Mouse (Mus musculus) heart, adult 2 months (tissue): Measurements from ENCODE around the gene Kif3a. TPM values are rescaled to one million over a fixed set of nuclear protein-coding genes. Genes with fewer than 3 reads are reported as not detected.

Experiments
- DNase-seq, 2 experiments: peaks; one replicate each; pipeline ENCODE4 v3.0.0; 2021
- H3K27ac ChIP-seq: fragments of 200-600 bp; 2 replicates; pipeline ENCODE4 v1.8.1; 2022
- H3K27me3 ChIP-seq: fragments of 200-500 bp; 2 replicates; pipeline ENCODE4 v1.6.1; 2012; ENCODE audit warnings: mild to moderate bottlenecking, low read length, inconsistent platforms, mixed read lengths; ENCODE audit not compliant: control insufficient read depth, insufficient read depth
- H3K36me3 ChIP-seq: fragments of 200-500 bp; 2 replicates; pipeline ENCODE4 v1.6.1; 2012; ENCODE audit warnings: low read length, inconsistent platforms; ENCODE audit not compliant: control insufficient read depth, insufficient read depth
- H3K4me1 ChIP-seq: fragments of 200-500 bp; 2 replicates; pipeline ENCODE4 v1.6.1; 2011; ENCODE audit warnings: low read length; ENCODE audit not compliant: control insufficient read depth, insufficient read depth
- H3K4me3 ChIP-seq: fragments of 200-600 bp; 2 replicates; pipeline ENCODE4 v1.8.1; 2022
- H3K79me2 ChIP-seq: fragments of 200-500 bp; replicated peaks from 2 replicates; pipeline ENCODE4 v1.6.1; 2012; ENCODE audit warnings: mild to moderate bottlenecking, inconsistent platforms, low read length, moderate library complexity, mixed read lengths; ENCODE audit not compliant: control insufficient read depth, insufficient read depth
- H3K9ac ChIP-seq: fragments of 200-500 bp; 2 replicates; pipeline ENCODE4 v1.6.1; 2012; ENCODE audit warnings: low read depth, mild to moderate bottlenecking, control low read depth, inconsistent platforms, low read length, mixed read lengths
- CTCF ChIP-seq: fragments of 200-600 bp; IDR thresholded peaks from 2 replicates; pipeline ENCODE4 v1.8.1; 2022; ENCODE audit warnings: antibody characterized with exemption, mild to moderate bottlenecking, moderate library complexity
- EP300 ChIP-seq: fragments of 200-500 bp; IDR thresholded peaks from 2 replicates; pipeline ENCODE4 v1.6.1; 2011; ENCODE audit warnings: low read depth, low read length, control low read depth; ENCODE audit not compliant: insufficient read depth
- POLR2A ChIP-seq: fragments of 200-500 bp; IDR thresholded peaks from 2 replicates; pipeline ENCODE4 v1.6.1; 2011; ENCODE audit warnings: mild to moderate bottlenecking, low read depth, low read length, control low read depth; ENCODE audit not compliant: insufficient read depth
- WGBS: fragments of 180-500 bp; shearing (Covaris S2); methylation state at CpG from one replicate; pipeline ENCODE4 v1.1.7; 2018; 5-methylcytosine and 5-hydroxymethylcytosine counted together
- intact Hi-C: fragments of 180-260 bp; cut with DNase I; formaldehyde crosslinking; loops from one replicate; pipeline ENCODE4 v1.15.1; 2025
- polyA plus RNA-seq: library from polyadenylated mRNA; depleted of rRNA; stranded (reverse); fragments of >200 nt; gene quantifications from 2 replicates; pipeline ENCODE4 v1.2.3, GENCODE M21; 2012
- total RNA-seq, 2 experiments: library from RNA; stranded (reverse); gene quantifications; 2 replicates each; pipeline ENCODE4 v1.2.3; 2021

The Kif3a gene
- total and polyA plus RNA-seq, 3 experiments = 4.9 to 8.2 (median 7.9) TPM

DNA sequence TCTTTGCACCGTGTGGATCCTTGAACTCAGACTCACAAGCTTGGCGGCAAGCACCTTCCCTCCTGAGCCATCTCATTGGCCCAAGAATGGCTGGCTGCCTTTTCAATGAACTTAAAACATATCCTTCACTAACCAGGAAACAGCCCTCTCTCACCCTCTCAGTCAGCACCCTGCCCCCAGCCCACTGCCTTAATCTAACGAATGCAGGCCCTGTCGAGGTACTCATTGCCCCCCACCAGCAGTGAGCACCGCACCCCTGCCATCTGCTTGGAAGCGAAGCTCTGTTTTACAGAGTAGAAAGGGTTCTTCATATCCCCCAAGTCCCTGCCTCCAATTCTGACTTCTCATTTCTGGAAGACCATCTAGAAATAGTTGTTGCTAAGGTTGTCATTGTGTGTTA, 52.2 kb downstream of the Kif3a start:
- DNase-seq = no peak
- H3K4me1 ChIP-seq = no peaks in the 10 kb centered on the region
- H3K27ac ChIP-seq = no peak overlapping the region
- H3K27me3 ChIP-seq = no peaks in the 10 kb centered on the region
- intact Hi-C loops = no loop called here
- WGBS = 69% methylated on average over 6 of the region's 6 CpGs
- no peaks in the 10 kb centered on the region for H3K79me2 ChIP-seq
- H3K9ac ChIP-seq = no peak overlapping the region
- no peak for TF ChIP-seq POLR2A
- no peak for TF ChIP-seq CTCF
- TF ChIP-seq EP300 = no peak
- no peak overlapping the region for H3K4me3 ChIP-seq
- H3K36me3 ChIP-seq = no peaks in the 10 kb centered on the region

DNA sequence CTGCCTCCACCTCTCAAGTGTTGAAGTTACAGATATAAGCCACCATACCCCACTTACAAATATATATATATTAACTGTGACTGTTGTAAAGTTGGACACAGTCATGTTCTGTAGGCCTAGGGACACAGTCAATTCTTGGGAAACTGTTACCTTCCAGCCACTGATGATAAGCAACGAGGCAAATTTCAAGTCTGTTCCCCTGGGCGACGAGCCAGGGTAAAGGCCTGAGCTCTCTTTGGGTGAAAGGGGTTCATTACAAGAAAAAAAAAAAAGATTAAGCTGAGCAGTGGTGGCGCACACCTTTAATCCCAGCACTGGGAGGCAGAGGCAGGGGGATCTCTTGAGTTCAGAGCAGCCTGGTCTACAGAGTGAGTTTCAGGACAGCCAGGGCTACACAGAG, 52.9 kb downstream of the Kif3a start:
- Histone ChIP-seq H3K27ac (no peak overlapping the region), H3K27me3 (no peaks in the 10 kb centered on the region), H3K36me3 (no peaks in the 10 kb centered on the region), H3K4me3 (no peak overlapping the region), H3K4me1 (no peaks in the 10 kb centered on the region), H3K9ac (no peak overlapping the region), H3K79me2 (no peaks in the 10 kb centered on the region)
- intact Hi-C loops = no loop called here
- WGBS = 81% methylated on average over 4 of the region's 4 CpGs
- TF ChIP-seq CTCF (no peak), EP300 (no peak), POLR2A (no peak)
- DNase-seq = no peak

DNA sequence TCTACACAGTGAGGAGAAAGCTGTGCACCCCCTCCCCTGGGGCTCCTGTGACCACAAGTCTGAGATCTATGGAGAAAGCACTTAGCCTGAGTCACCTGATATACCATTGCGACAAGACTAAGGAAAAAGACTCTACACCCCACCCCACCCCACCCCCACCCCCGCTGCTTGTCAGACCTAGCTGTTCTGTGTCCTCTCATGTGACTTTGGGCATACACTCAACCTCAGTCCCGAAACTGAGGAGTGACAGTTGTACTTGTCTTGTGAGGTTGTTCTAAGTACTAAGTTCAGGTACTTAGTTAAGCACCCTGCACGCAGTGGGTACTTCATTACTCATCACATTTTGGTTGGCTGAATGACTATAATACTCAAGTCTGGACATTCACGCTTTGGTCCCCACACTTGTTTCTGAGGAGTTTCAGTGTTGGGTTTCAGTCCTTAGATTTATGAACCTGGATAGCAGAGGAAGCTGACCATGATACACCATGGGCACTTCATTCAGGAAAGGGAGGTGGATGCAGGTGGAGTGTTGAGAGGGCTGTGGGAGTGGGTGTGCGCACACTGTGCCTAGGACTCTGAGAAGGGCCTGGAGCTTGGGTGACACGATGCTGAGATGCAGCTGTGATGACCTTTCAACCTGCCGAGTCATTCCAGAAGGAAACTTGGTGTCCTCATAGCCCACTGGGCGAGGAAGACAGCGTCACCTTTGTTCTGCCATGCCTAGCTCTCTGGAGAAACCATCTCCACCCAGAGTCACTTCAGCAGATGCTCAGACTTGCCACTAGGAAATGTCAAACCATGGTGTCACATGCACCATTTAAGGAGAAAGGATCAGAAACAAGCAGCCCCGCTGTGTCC, 54.6 kb downstream of the Kif3a start:
- Histone ChIP-seq H3K27ac (no peak overlapping the region), H3K27me3 (no peaks in the 10 kb centered on the region), H3K4me1 (no peaks in the 10 kb centered on the region), H3K79me2 (no peaks in the 10 kb centered on the region), H3K36me3 (no peaks in the 10 kb centered on the region), H3K4me3 (no peak overlapping the region), H3K9ac (no peak overlapping the region)
- 85% methylated on average over 11 of the region's 11 CpGs for WGBS
- TF ChIP-seq EP300 = no peak
- no peak for DNase-seq
- intact Hi-C loops = no loop called here

DNA sequence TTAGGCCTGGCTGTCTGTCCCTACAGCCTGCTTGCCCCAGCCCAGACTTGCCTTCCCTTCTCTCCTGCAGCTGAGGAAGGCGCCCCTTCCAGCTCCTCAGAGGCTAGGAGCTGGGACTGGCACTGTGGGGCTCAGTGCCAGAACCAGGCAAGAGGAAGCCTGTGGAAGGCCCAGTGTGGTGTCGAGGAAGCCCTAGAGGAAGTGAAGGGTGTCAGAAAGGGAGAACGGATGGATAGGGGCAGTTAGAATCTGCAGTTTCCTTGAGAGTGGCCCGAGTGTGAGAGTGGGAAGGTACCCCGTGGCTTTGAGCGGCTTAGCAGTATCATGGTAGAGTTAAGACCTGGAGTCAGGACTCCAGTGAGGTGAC, 55.2 kb downstream of the Kif3a start:
- Histone ChIP-seq H3K79me2 (no peaks in the 10 kb centered on the region), H3K9ac (no peak overlapping the region), H3K27ac (no peak overlapping the region), H3K4me1 (no peaks in the 10 kb centered on the region), H3K27me3 (no peaks in the 10 kb centered on the region), H3K4me3 (no peak overlapping the region), H3K36me3 (no peaks in the 10 kb centered on the region)
- WGBS = 52% methylated on average over 6 of the region's 6 CpGs
- intact Hi-C loops = no loop called here
- DNase-seq = no peak
- TF ChIP-seq POLR2A (no peak), EP300 (no peak), CTCF (no peak)

DNA sequence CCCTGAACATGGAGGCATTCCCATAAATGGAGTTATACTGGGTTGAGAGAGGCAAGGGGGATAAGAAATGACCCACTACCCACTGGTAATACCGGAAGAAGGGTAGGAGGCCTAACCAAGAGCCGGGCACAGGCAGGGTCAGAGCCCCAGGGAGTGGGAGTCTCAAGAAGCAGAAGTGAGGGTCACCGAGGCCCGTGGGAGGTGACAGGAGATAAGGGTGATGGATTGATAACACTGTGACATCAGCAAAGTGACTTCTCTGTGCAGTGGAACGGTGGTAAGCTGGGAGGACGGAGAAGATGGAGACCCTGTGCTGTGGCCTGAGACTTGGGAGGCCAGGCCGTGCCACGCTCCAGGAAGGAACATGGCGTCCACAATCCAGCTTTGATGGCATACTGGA, 56.4 kb downstream of the Kif3a start:
- intact Hi-C loops = no loop called here
- TF ChIP-seq EP300 (no peak), CTCF (no peak), POLR2A (no peak)
- no peak overlapping the region for H3K4me3 ChIP-seq
- no peak overlapping the region for H3K9ac ChIP-seq
- no peaks in the 10 kb centered on the region for H3K4me1 ChIP-seq
- no peaks in the 10 kb centered on the region for H3K79me2 ChIP-seq
- no peaks in the 10 kb centered on the region for H3K27me3 ChIP-seq
- no peaks in the 10 kb centered on the region for H3K36me3 ChIP-seq
- 73% methylated on average over 9 of the region's 9 CpGs for WGBS
- no peak for DNase-seq
- H3K27ac ChIP-seq = no peak overlapping the region

DNA sequence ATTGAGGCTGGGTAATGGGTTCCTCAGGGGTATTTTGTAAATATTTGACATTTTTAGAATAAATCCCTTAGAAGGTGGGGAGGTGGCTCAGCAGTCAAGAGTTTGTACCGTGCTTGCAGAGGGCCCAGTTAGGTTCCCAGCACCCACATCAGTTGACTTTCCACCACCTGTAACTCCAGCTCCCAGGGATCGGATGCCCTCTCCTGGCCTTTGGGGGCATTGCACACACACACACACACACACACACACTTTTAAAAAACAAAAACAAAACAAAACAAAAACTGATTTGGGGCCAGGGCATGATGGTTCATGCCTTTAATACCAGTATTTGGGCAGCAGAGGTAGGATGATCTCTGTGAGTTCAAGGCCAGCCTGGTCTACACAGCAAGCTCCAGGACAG, 56.9 kb downstream of the Kif3a start:
- no peak for DNase-seq
- Histone ChIP-seq H3K79me2 (no peaks in the 10 kb centered on the region), H3K4me3 (no peak overlapping the region), H3K4me1 (no peaks in the 10 kb centered on the region), H3K27me3 (no peaks in the 10 kb centered on the region), H3K36me3 (no peaks in the 10 kb centered on the region), H3K27ac (no peak overlapping the region), H3K9ac (no peak overlapping the region)
- 99% methylated on average over 2 of the region's 2 CpGs for WGBS
- TF ChIP-seq CTCF (no peak), EP300 (no peak), POLR2A (no peak)
- intact Hi-C loops = no loop called here
